Mouse (Mus musculus): ENCODE results near the gene Flna.

GRCm38 (mm10) chrX:74254888-74255565, 5.4 kb upstream of the Flna start:
- TF ChIP-seq POLR2A (IDR thresholded peaks at IDR 0.05; ENCODE audit: insufficient read length, low read depth) (no peak), MYOG (IDR thresholded peaks at IDR 0.05; ENCODE audit: control insufficient read depth in 1 of 3, insufficient read depth in 1 of 3, insufficient read length in 2 of 3, low read depth in 2 of 3) (no peak), MYOD1 (IDR thresholded peaks at IDR 0.05; ENCODE audit: control insufficient read depth in 1 of 3, insufficient read length in 2 of 3, low read depth in 2 of 3) (no peak), E2F4 (IDR thresholded peaks at IDR 0.05; ENCODE audit: insufficient read depth) (no peak), SRF (IDR thresholded peaks at IDR 0.05; ENCODE audit: control insufficient read depth, insufficient read length, low read depth) (no peak), TCF12 (IDR thresholded peaks at IDR 0.05; ENCODE audit: insufficient read depth, poor library complexity, severe bottlenecking) (no peak), USF1 (IDR thresholded peaks at IDR 0.05; ENCODE audit: low read depth) (no peak), CEBPB (IDR thresholded peaks at IDR 0.05; ENCODE audit: insufficient read depth, poor library complexity, severe bottlenecking) (no peak), MAX (IDR thresholded peaks at IDR 0.05; ENCODE audit: low read depth) (no peak), POLR2AphosphoS2 (IDR thresholded peaks at IDR 0.05; ENCODE audit: insufficient read length, low read depth) (no peak), REST (IDR thresholded peaks at IDR 0.05; ENCODE audit: insufficient read depth, insufficient read length) (no peak)
